Mouse (Mus musculus): ENCODE measurements at regions not wholly inside any gene's neighbourhood (a gene's known extent, or its start where the extent isn't known, plus 50 kb on each side); places are given as distances from the start of the nearest gene placed in this dataset.

DNA sequence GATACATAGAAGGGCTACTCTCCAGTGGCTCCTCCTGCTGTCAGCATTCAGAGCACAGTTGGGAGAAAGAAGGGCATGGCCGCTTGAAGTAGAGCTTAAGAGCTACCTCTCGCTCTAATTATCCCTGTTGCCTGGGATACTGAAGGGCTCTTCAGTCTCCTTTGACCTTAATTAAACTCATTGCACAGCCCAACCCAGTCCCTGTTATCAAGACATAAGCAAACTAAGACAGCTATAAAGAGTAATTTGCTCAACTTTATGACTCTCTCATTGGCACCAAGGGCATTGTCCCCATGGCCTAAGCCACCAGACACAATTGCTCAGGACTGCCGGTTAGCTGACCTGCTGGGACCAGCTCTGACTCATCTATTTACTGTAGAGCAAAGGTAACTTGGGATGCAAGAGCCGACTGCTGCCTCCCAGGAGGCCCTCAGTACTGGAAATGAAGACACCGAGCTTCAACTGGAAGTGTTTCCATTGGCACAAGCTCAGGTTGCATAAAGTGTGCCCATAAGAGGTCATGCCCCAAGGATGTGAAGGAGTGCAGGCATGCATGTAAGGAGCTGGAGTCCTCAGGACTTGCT is 219.3 kb upstream of the Ccdc122 start:
- no peaks in the 10 kb centered on the region for H3K36me3 ChIP-seq (ENCODE audit: control insufficient read depth, insufficient read depth, low read length)
- no peaks in the 10 kb centered on the region for H3K9me3 ChIP-seq (replicated peaks; ENCODE audit: control insufficient read depth, low read length, poor library complexity, severe bottlenecking)
- H3K4me3 ChIP-seq (ENCODE audit: low read depth, low read length), result no peak overlapping the region
- ATAC-seq, result no peak
- no peak overlapping the region for H3K4me2 ChIP-seq (ENCODE audit: low read length)
- 0 out of 2 replicates have a peak, but pooled peaks cover 4% of the 10 kb centered on the region for H3K4me1 ChIP-seq (ENCODE audit: control insufficient read depth, insufficient read depth, low read length)
- no peak overlapping the region for H3K27ac ChIP-seq (ENCODE audit: low read length)
- no peak overlapping the region for H3K9ac ChIP-seq (ENCODE audit: low read depth, low read length)
- H3K27me3 ChIP-seq (ENCODE audit: control insufficient read depth, insufficient read depth, low read depth, low read length), result no peaks in the 10 kb centered on the region
- WGBS, result 61% methylated on average over 5 of the region's 5 CpGs

GRCm38 (mm10) chr14:76816666-76817065 is 219.9 kb upstream of the Ccdc122 start:
- Histone ChIP-seq H3K36me3 (ENCODE audit: control insufficient read depth, insufficient read depth, low read length) (no peaks in the 10 kb centered on the region), H3K9ac (ENCODE audit: low read depth, low read length) (no peak overlapping the region), H3K27me3 (ENCODE audit: control insufficient read depth, insufficient read depth, low read depth, low read length) (no peaks in the 10 kb centered on the region), H3K4me2 (ENCODE audit: low read length) (no peak overlapping the region), H3K27ac (ENCODE audit: low read length) (no peak overlapping the region), H3K9me3 (replicated peaks; ENCODE audit: control insufficient read depth, low read length, poor library complexity, severe bottlenecking) (no peaks in the 10 kb centered on the region), H3K4me3 (ENCODE audit: low read depth, low read length) (no peak overlapping the region), H3K4me1 (ENCODE audit: control insufficient read depth, insufficient read depth, low read length) (0 out of 2 replicates have a peak, but pooled peaks cover 4% of the 10 kb centered on the region)
- WGBS, result 86% methylated on average over 2 of the region's 2 CpGs
- no peak for ATAC-seq

DNA sequence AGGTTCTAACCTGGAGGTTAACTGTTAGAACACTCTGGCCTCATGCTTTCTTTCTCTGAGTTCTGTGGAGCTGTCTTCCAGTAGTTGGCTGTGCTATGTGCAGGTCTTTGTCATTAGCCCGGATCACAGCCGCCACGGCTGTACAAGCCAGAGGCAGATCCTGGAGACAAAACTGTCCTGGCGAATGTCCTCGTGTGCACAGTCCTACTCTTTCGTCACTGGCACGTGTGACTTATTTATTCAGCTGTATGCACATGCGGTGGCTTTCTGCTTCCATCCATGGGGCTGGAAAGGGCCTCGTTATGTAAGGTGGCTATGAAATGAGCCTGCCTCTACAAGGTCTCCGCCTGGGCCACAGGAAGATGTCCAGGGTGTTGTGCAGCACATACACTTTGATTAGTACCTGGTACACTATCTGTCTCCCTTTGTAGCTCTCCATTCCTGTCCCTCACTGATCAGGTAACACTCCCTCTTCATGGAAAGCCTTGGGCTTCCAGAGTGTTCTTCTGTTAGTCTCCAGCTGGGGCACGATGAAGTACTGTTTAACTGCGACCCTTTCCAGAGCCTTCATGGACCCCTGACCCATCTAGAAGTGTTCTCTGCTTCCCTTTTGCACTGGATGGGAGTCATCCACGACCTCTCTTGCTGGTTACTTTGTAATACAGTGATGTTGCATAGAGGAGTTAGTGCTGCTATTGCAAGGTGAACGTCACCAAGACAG is 224.3 kb upstream of the Ccdc122 start:
- Histone ChIP-seq H3K4me3 (ENCODE audit: low read depth, low read length) (no peak overlapping the region), H3K4me1 (ENCODE audit: control insufficient read depth, insufficient read depth, low read length) (0 out of 2 replicates have a peak, but pooled peaks cover 2% of the 10 kb centered on the region), H3K27ac (ENCODE audit: low read length) (no peak overlapping the region), H3K27me3 (ENCODE audit: control insufficient read depth, insufficient read depth, low read depth, low read length) (no peaks in the 10 kb centered on the region), H3K4me2 (ENCODE audit: low read length) (no peak overlapping the region), H3K9me3 (replicated peaks; ENCODE audit: control insufficient read depth, low read length, poor library complexity, severe bottlenecking) (no peaks in the 10 kb centered on the region), H3K36me3 (ENCODE audit: control insufficient read depth, insufficient read depth, low read length) (no peaks in the 10 kb centered on the region), H3K9ac (ENCODE audit: low read depth, low read length) (no peak overlapping the region)
- 79% methylated on average over 14 of the region's 14 CpGs for WGBS
- ATAC-seq, result no peak

DNA sequence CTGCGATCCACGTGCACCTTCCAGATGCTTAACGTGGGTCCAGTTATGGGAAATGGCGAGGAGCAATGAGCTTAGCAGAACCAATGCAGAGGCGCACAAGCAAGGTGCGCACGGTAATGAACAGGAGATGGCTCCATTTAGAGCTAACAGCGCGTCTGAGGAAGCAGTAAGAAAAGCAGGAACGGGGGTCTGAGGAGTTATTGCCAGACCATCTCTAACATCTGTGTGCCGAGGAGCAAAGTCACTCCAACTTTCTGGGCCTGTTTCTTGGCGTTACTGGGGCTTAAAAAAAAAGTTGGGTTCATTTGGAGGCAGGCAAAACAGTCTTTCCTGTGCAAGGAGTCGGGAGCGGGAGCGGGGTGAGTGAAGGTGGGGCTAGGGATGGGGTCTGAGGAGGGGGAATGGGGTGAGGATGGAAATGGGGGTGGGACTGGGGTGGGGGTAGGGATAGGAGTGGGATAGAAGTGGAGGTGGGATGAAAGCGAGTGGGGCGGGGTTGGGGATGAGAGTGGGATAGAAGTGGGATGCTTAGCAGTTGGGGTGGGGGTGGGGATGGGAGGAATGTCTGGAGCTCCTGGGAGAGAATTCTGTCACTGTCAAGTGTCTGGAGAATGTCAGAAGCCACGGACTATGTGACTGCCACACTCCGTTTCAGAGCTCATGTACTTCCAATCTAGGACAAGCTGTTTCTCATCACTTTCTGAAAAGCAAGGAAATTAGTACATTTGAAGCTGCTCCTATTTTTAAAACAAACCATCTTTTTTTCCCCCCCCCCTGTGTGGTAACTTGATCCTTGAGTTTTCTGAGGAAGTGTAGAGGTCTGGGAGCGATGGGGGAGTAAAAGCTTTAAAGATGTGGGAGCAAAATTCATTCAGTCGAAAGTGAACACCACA is 225.6 kb upstream of the Ccdc122 start:
- Histone ChIP-seq H3K36me3 (ENCODE audit: control insufficient read depth, insufficient read depth, low read length) (no peaks in the 10 kb centered on the region), H3K9me3 (replicated peaks; ENCODE audit: control insufficient read depth, low read length, poor library complexity, severe bottlenecking) (no peaks in the 10 kb centered on the region), H3K4me2 (ENCODE audit: low read length) (no peak overlapping the region), H3K4me3 (ENCODE audit: low read depth, low read length) (no peak overlapping the region), H3K27ac (ENCODE audit: low read length) (no peak overlapping the region), H3K27me3 (ENCODE audit: control insufficient read depth, insufficient read depth, low read depth, low read length) (no peaks in the 10 kb centered on the region), H3K9ac (ENCODE audit: low read depth, low read length) (no peak overlapping the region), H3K4me1 (ENCODE audit: control insufficient read depth, insufficient read depth, low read length) (0 out of 2 replicates have a peak, but pooled peaks cover 2% of the 10 kb centered on the region)
- 34% methylated on average over 21 of the region's 21 CpGs for WGBS
- ATAC-seq, result no peak

- Histone ChIP-seq H3K36me3 (ENCODE audit: control insufficient read depth, insufficient read depth, low read length) (no peaks in the 10 kb centered on the region), H3K4me2 (ENCODE audit: low read length) (no peak overlapping the region), H3K27me3 (ENCODE audit: control insufficient read depth, insufficient read depth, low read depth, low read length) (no peaks in the 10 kb centered on the region), H3K27ac (ENCODE audit: low read length) (no peak overlapping the region), H3K9me3 (replicated peaks; ENCODE audit: control insufficient read depth, low read length, poor library complexity, severe bottlenecking) (no peaks in the 10 kb centered on the region), H3K4me3 (ENCODE audit: low read depth, low read length) (no peak overlapping the region), H3K9ac (ENCODE audit: low read depth, low read length) (no peak overlapping the region), H3K4me1 (ENCODE audit: control insufficient read depth, insufficient read depth, low read length) (0 out of 2 replicates have a peak, but pooled peaks cover 2% of the 10 kb centered on the region)
- no peak for ATAC-seq
- 80% methylated on average over 3 of the region's 3 CpGs for WGBS
These were observed 226.5 kb upstream of the Ccdc122 start for GRCm38 (mm10) chr14:76810041-76810440.

GRCm38 (mm10) chr14:76809411-76809810 is 227.2 kb upstream of the Ccdc122 start:
- Histone ChIP-seq H3K27ac (ENCODE audit: low read length) (no peak overlapping the region), H3K9me3 (replicated peaks; ENCODE audit: control insufficient read depth, low read length, poor library complexity, severe bottlenecking) (no peaks in the 10 kb centered on the region), H3K9ac (ENCODE audit: low read depth, low read length) (no peak overlapping the region), H3K4me3 (ENCODE audit: low read depth, low read length) (no peak overlapping the region), H3K4me1 (ENCODE audit: control insufficient read depth, insufficient read depth, low read length) (0 out of 2 replicates have a peak, but pooled peaks cover 2% of the 10 kb centered on the region), H3K4me2 (ENCODE audit: low read length) (no peak overlapping the region), H3K27me3 (ENCODE audit: control insufficient read depth, insufficient read depth, low read depth, low read length) (no peaks in the 10 kb centered on the region), H3K36me3 (ENCODE audit: control insufficient read depth, insufficient read depth, low read length) (no peaks in the 10 kb centered on the region)
- no peak for ATAC-seq
- WGBS, result 93% methylated on average over 7 of the region's 7 CpGs

GRCm38 (mm10) chr14:76805151-76805785 is 231.3 kb upstream of the Ccdc122 start:
- no peaks in the 10 kb centered on the region for H3K9me3 ChIP-seq (replicated peaks; ENCODE audit: control insufficient read depth, low read length, poor library complexity, severe bottlenecking)
- no peak overlapping the region for H3K27ac ChIP-seq (ENCODE audit: low read length)
- WGBS, result 86% methylated on average over 13 of the region's 13 CpGs
- H3K4me3 ChIP-seq (ENCODE audit: low read depth, low read length), result no peak overlapping the region
- ATAC-seq, result no peak
- H3K27me3 ChIP-seq (ENCODE audit: control insufficient read depth, insufficient read depth, low read depth, low read length), result no peaks in the 10 kb centered on the region
- H3K36me3 ChIP-seq (ENCODE audit: control insufficient read depth, insufficient read depth, low read length), result no peaks in the 10 kb centered on the region
- H3K4me1 ChIP-seq (ENCODE audit: control insufficient read depth, insufficient read depth, low read length), result peaks cover 3% of the 10 kb centered on the region
- H3K9ac ChIP-seq (ENCODE audit: low read depth, low read length), result no peak overlapping the region
- H3K4me2 ChIP-seq (ENCODE audit: low read length), result no peak overlapping the region

- Histone ChIP-seq H3K4me3 (ENCODE audit: low read depth, low read length) (no peak overlapping the region), H3K36me3 (ENCODE audit: control insufficient read depth, insufficient read depth, low read length) (no peaks in the 10 kb centered on the region), H3K4me1 (ENCODE audit: control insufficient read depth, insufficient read depth, low read length) (peaks cover 5% of the 10 kb centered on the region), H3K9me3 (replicated peaks; ENCODE audit: control insufficient read depth, low read length, poor library complexity, severe bottlenecking) (no peaks in the 10 kb centered on the region), H3K27ac (ENCODE audit: low read length) (no peak overlapping the region), H3K9ac (ENCODE audit: low read depth, low read length) (no peak overlapping the region), H3K4me2 (ENCODE audit: low read length) (no peak overlapping the region), H3K27me3 (ENCODE audit: control insufficient read depth, insufficient read depth, low read depth, low read length) (no peaks in the 10 kb centered on the region)
- ATAC-seq, result no peak
- 89% methylated on average over 6 of the region's 6 CpGs for WGBS
These were observed 232.0 kb upstream of the Ccdc122 start for GRCm38 (mm10) chr14:76804447-76805150.
